Mouse (Mus musculus): Measurements from ENCODE around the gene Pold2.

Gene Pold2

DNA sequence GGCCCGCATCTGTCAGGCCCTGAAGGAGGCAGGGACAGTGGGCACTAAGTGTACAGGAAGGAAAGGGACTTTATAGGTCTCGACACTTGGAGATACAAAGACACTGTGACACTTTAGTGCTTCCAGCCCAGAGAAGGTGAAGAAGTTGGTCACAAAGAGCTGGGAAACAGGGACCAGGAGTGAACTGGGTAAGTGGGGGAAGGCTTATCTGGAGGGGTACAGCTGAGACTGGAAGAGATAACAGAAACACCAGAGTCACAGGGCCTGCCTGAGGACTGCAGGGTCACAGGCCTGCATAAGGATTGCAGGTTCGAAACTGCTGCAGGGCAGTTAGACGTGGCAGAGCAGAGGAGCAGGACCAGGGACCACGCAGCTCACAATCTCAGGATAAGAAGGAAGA is 50.2 kb downstream of the Pold2 start:
- DNase-seq (ENCODE audit: low spot score in 2 of 2), result no peak

DNA sequence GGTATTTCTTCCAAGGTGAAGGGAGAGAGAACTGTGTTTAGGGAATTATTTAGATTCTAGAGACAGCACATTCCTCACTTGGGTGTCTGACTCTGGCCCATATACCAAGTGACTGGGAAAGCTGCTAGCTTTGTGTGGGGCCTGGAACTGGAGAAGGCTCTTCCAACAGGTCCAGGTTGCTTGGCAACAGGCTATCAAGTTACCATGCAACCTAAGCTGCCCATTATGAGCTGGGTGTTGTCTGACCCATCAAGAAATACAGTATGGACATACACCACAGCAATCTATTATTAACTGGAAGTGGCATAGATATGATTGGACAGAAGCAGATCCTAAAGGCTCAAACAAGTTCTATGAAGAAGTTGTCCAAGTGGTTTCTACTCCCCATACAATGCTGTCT is 52.7 kb downstream of the Pold2 start:
- DNase-seq (ENCODE audit: low spot score in 2 of 2), result no peak
